Mouse (Mus musculus) heart, embryonic 13.5 days (tissue): Measurements from ENCODE around the gene Lhx6. TPM values are rescaled to one million over a fixed set of nuclear protein-coding genes. Genes with fewer than 3 reads are reported as not detected.

Experiments
- ATAC-seq: fragments of 200-750 bp; cut with Nextera tagmentation; 2 replicates; pipeline ENCODE4 v1.8.0; 2017; ENCODE audit warnings: moderate TSS enrichment; ENCODE audit not compliant: insufficient number of reproducible peaks, low FRiP score, low TSS enrichment; ENCODE audit errors: extremely low read depth
- H3K27ac ChIP-seq: fragments of 300-500 bp; sonication (generic); replicated peaks from 2 replicates; pipeline ENCODE4 v1.5.1; 2015; ENCODE audit warnings: moderate library complexity, mild to moderate bottlenecking, inconsistent platforms
- H3K27me3 ChIP-seq: fragments of 300-500 bp; sonication (generic); replicated peaks from 2 replicates; pipeline ENCODE4 v1.6.1; 2015; ENCODE audit warnings: mild to moderate bottlenecking, inconsistent platforms
- H3K36me3 ChIP-seq: fragments of 300-500 bp; sonication (generic); 2 replicates; pipeline ENCODE4 v1.6.1; 2015; ENCODE audit warnings: mild to moderate bottlenecking, inconsistent platforms
- H3K4me1 ChIP-seq: fragments of 300-500 bp; sonication (generic); 2 replicates; pipeline ENCODE4 v1.6.1; 2015; ENCODE audit warnings: inconsistent platforms
- H3K4me2 ChIP-seq: fragments of 300-500 bp; sonication (generic); 2 replicates; pipeline ENCODE4 v1.6.1; 2015; ENCODE audit warnings: inconsistent platforms, mild to moderate bottlenecking, moderate library complexity
- H3K4me3 ChIP-seq: fragments of 300-500 bp; sonication (generic); 2 replicates; pipeline ENCODE4 v1.5.1; 2015; ENCODE audit warnings: moderate library complexity, mild to moderate bottlenecking, inconsistent platforms
- H3K9ac ChIP-seq: fragments of 300-500 bp; sonication (generic); 2 replicates; pipeline ENCODE4 v1.6.1; 2015; ENCODE audit warnings: inconsistent platforms, mild to moderate bottlenecking, moderate library complexity
- H3K9me3 ChIP-seq: fragments of 300-500 bp; sonication (generic); 2 replicates; pipeline ENCODE4 v1.6.1; 2016; ENCODE audit warnings: inconsistent platforms
- WGBS: fragments of 180-500 bp; shearing (Covaris S2); methylation state at CpG from one replicate; pipeline ENCODE4 v1.1.7; 2015; ENCODE audit warnings: mixed read lengths; 5-methylcytosine and 5-hydroxymethylcytosine counted together
- polyA plus RNA-seq: library from polyadenylated mRNA; unstranded; fragments of >200 nt; fragmentation: Nextera tagmentation; extraction: Ambion mirVana; gene quantifications from 2 replicates; pipeline ENCODE4 v1.2.1, GENCODE M21; 2015

Lhx6 gene
- polyA plus RNA-seq, 1 experiment from 2014 or later = 1.3 TPM

- H3K4me1 ChIP-seq = peaks cover 22% of the 10 kb centered on the region
- H3K36me3 ChIP-seq = no peaks in the 10 kb centered on the region
- peak overlapping the region; percentile 66 for H3K9ac ChIP-seq
- no peak overlapping the region for H3K27ac ChIP-seq
- no peaks in the 10 kb centered on the region for H3K9me3 ChIP-seq
- H3K4me2 ChIP-seq = peak overlapping the region; percentile 82
- 1% methylated on average over 70 of the region's 70 CpGs for WGBS
- H3K4me3 ChIP-seq = peak overlapping the region; percentile 53
- H3K27me3 ChIP-seq = peaks cover 100% of the 10 kb centered on the region
- peak; percentile 73 for ATAC-seq
Observed at GRCm38 (mm10) chr2:36090853-36091741, 14.1 kb downstream of the Lhx6 start.

DNA sequence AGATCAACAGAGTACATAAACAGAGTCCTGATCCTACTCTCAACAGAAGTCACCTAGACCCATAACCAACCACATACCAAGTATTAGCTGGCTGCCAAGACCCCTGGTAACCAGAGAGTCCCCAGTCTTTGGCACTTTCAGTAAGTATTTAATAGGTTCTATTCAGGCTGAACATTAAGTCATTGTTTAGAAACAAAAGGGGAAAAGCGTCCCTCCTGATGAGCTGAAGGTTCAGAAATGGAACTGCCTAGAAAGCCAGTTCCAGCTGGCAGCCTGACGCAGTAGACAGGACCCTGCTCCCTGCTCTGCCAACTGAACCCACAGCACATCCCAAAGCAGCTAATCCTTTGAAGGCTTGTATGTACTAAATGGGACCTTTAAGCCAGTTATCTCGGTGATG, 16.0 kb downstream of the Lhx6 start:
- no peaks in the 10 kb centered on the region for H3K36me3 ChIP-seq
- H3K4me1 ChIP-seq = peaks cover 21% of the 10 kb centered on the region
- H3K9me3 ChIP-seq = no peaks in the 10 kb centered on the region
- WGBS = 60% methylated on average over 3 of the region's 3 CpGs
- no peak overlapping the region for H3K4me3 ChIP-seq
- no peak overlapping the region for H3K4me2 ChIP-seq
- peaks cover 100% of the 10 kb centered on the region for H3K27me3 ChIP-seq
- no peak for ATAC-seq
- no peak overlapping the region for H3K9ac ChIP-seq
- no peak overlapping the region for H3K27ac ChIP-seq

- 88% methylated on average over 1 of the region's 1 CpGs for WGBS
- Histone ChIP-seq H3K4me1 (0 out of 2 replicates have a peak, but pooled peaks cover 8% of the 10 kb centered on the region), H3K4me3 (no peak overlapping the region), H3K27me3 (peaks cover 97% of the 10 kb centered on the region), H3K9me3 (no peaks in the 10 kb centered on the region), H3K9ac (no peak overlapping the region), H3K27ac (no peak overlapping the region), H3K36me3 (no peaks in the 10 kb centered on the region), H3K4me2 (no peak overlapping the region)
- ATAC-seq = no peak
Observed at GRCm38 (mm10) chr2:36085041-36085440, 20.2 kb downstream of the Lhx6 start.

GRCm38 (mm10) chr2:36082802-36083580, 22.2 kb downstream of the Lhx6 start:
- no peak overlapping the region for H3K4me2 ChIP-seq
- no peaks in the 10 kb centered on the region for H3K9me3 ChIP-seq
- ATAC-seq = no peak
- no peak overlapping the region for H3K27ac ChIP-seq
- no peaks in the 10 kb centered on the region for H3K36me3 ChIP-seq
- no peak overlapping the region for H3K4me3 ChIP-seq
- peaks cover 95% of the 10 kb centered on the region for H3K27me3 ChIP-seq
- 0 out of 2 replicates have a peak, but pooled peaks cover 8% of the 10 kb centered on the region for H3K4me1 ChIP-seq
- H3K9ac ChIP-seq = no peak overlapping the region
- 72% methylated on average over 9 of the region's 9 CpGs for WGBS

DNA sequence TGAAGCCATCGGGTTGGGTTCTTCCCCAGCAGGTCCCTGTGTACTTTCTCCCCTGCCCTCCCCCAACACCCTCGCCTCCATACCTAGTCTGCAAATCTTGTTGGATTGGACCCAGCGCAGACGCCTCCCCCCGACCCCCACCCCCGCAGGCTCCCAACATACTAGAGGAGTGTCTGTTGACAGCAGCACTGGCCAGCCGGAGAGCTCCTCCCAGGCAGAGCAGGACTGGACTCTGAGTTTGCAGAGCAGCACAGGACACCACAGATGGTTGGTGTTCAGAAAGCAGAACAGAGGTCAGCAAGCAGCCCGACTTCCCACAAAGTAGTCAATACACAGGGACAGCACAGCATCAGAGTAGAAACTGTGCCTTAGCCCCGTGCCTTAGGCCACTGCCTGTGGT, 23.8 kb downstream of the Lhx6 start:
- no peak overlapping the region for H3K9ac ChIP-seq
- peaks cover 95% of the 10 kb centered on the region for H3K27me3 ChIP-seq
- no peaks in the 10 kb centered on the region for H3K36me3 ChIP-seq
- H3K27ac ChIP-seq = no peak overlapping the region
- H3K4me2 ChIP-seq = peak overlapping the region; percentile 16; the same call in 1 of the 2 replicates
- H3K4me1 ChIP-seq = 0 out of 2 replicates have a peak, but pooled peaks cover 8% of the 10 kb centered on the region
- no peak for ATAC-seq
- no peaks in the 10 kb centered on the region for H3K9me3 ChIP-seq
- H3K4me3 ChIP-seq = no peak overlapping the region
- 15% methylated on average over 9 of the region's 9 CpGs for WGBS

DNA sequence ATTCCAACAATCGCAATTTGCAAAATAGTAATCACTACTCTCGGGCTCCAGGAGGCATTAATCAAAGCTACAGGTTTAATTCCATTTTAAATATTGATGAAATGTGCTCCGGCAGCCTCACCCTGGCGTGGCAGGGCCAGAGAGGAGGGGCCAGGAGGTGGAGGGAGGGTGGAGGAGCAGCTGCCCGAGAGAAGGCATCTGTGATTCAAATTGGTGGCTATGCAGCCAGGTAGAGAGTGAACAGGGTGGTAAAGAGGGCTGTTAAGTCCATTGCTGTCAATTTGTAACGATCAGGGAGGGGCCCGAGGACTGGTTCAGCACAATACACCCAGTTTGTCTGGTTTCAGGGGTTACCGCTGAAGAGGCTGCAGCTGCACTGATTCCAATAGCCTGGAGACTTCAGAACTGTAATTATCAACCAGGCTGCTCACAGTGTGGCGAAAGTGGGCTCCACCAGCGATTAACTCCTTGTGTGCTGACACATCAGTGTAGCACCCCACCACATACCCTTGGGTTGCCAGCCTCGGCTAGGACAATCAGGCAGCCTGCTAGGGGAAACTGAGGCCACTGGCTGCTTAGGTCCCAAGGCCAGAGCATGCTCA, 27.9 kb downstream of the Lhx6 start:
- Histone ChIP-seq H3K9ac (no peak overlapping the region), H3K27me3 (peaks cover 58% of the 10 kb centered on the region), H3K27ac (no peak overlapping the region), H3K36me3 (no peaks in the 10 kb centered on the region), H3K4me3 (no peak overlapping the region), H3K4me2 (no peak overlapping the region), H3K9me3 (no peaks in the 10 kb centered on the region), H3K4me1 (0 out of 2 replicates have a peak, but pooled peaks cover 8% of the 10 kb centered on the region)
- no peak for ATAC-seq
- WGBS = 25% methylated on average over 11 of the region's 11 CpGs

- Histone ChIP-seq H3K4me1 (no peaks in the 10 kb centered on the region), H3K36me3 (no peaks in the 10 kb centered on the region), H3K9me3 (no peaks in the 10 kb centered on the region), H3K4me3 (no peak overlapping the region), H3K27me3 (peaks cover 55% of the 10 kb centered on the region), H3K9ac (no peak overlapping the region), H3K27ac (no peak overlapping the region), H3K4me2 (no peak overlapping the region)
- 73% methylated on average over 5 of the region's 5 CpGs for WGBS
- no peak for ATAC-seq
Observed at GRCm38 (mm10) chr2:36075210-36075609, 30.0 kb downstream of the Lhx6 start.

- Histone ChIP-seq H3K4me1 (no peaks in the 10 kb centered on the region), H3K9ac (no peak overlapping the region), H3K4me2 (no peak overlapping the region), H3K4me3 (no peak overlapping the region), H3K36me3 (no peaks in the 10 kb centered on the region), H3K9me3 (no peaks in the 10 kb centered on the region), H3K27me3 (peaks cover 44% of the 10 kb centered on the region), H3K27ac (no peak overlapping the region)
- ATAC-seq = no peak
- WGBS = 45% methylated on average over 3 of the region's 3 CpGs
Observed at GRCm38 (mm10) chr2:36073781-36074180, 31.4 kb downstream of the Lhx6 start.

DNA sequence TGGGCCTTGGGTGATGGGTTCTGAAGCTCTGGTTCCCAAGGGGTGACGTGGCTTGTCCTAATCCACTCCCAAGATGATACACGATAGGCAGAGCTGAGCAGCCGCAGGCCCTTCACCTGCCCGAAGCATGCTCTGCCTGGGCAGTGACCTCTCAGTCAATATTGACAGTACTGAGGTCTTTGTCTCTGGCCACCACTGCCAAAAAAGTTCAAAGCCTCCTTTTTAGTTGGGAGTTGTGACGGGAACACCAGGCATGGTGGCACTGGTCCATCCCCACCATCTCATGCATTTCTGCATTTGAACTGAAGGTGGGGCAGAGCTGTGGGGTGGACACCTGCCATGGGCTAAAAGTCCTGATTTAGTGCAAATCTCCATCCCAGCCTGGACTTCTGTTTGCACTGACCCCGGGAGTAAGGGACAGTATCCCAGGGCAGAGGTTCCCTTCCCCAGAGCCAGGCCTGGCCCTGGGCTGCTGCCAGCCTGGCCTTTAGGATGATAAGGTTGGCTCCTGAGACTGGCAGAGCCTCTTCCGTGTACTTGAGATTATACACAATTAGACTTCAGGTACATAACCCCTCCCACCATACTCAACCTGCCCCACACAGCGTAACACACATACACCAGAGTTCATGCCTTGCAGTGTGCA, 33.4 kb downstream of the Lhx6 start:
- Histone ChIP-seq H3K27ac (no peak overlapping the region), H3K9me3 (no peaks in the 10 kb centered on the region), H3K4me1 (no peaks in the 10 kb centered on the region), H3K4me3 (no peak overlapping the region), H3K4me2 (no peak overlapping the region), H3K9ac (no peak overlapping the region), H3K36me3 (no peaks in the 10 kb centered on the region), H3K27me3 (peaks cover 41% of the 10 kb centered on the region)
- 69% methylated on average over 8 of the region's 8 CpGs for WGBS
- ATAC-seq = no peak

DNA sequence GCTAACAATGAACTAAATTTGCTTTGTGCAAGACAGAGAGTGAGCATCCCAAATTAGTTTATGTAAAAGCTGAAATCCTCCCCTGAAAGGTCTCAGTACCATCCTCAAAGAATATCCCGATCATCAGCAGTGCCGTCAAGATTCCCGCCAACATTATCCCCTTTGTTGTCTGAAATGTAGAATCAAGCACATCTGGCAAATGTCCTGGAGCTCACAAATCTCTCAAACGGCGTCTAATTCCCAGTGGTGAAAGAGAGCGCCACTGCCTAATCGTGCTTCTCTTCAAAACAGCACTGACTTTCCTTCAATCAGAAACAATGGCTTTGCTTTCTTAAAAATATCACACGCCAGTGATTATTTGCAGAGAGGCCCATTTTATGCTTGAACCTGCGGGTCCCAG, 38.1 kb downstream of the Lhx6 start:
- ATAC-seq = no peak
- H3K4me3 ChIP-seq = no peak overlapping the region
- no peak overlapping the region for H3K4me2 ChIP-seq
- H3K4me1 ChIP-seq = no peaks in the 10 kb centered on the region
- no peak overlapping the region for H3K27ac ChIP-seq
- H3K36me3 ChIP-seq = no peaks in the 10 kb centered on the region
- H3K9me3 ChIP-seq = no peaks in the 10 kb centered on the region
- WGBS = 56% methylated on average over 9 of the region's 9 CpGs
- no peak overlapping the region for H3K9ac ChIP-seq
- peaks cover 37% of the 10 kb centered on the region for H3K27me3 ChIP-seq

GRCm38 (mm10) chr2:36061409-36061808, 43.8 kb downstream of the Lhx6 start:
- peaks cover 3% of the 10 kb centered on the region for H3K27me3 ChIP-seq
- H3K27ac ChIP-seq = no peak overlapping the region
- WGBS = 52% methylated on average over 5 of the region's 5 CpGs
- no peaks in the 10 kb centered on the region for H3K9me3 ChIP-seq
- H3K4me2 ChIP-seq = no peak overlapping the region
- H3K9ac ChIP-seq = no peak overlapping the region
- no peak for ATAC-seq
- no peaks in the 10 kb centered on the region for H3K4me1 ChIP-seq
- no peaks in the 10 kb centered on the region for H3K36me3 ChIP-seq
- no peak overlapping the region for H3K4me3 ChIP-seq
